Mouse (Mus musculus) limb, embryonic 11.5 days (tissue): ENCODE results near the gene Dusp9. TPM values are rescaled to one million over a fixed set of nuclear protein-coding genes. Genes with fewer than 3 reads are reported as not detected.

ENCODE experiments used
- polyA plus RNA-seq: library from polyadenylated mRNA; unstranded; fragments of >200 nt; fragmentation: Nextera tagmentation; extraction: Ambion mirVana; gene quantifications from 2 replicates; pipeline ENCODE4 v1.2.1, GENCODE M21; 2014

Dusp9 gene
- polyA plus RNA-seq, 1 experiment from 2014 or later, result 28.4 TPM

Other genes starting within 250 kb of the Dusp9 start
- gene Gm18336, start 240.7 kb upstream of the Dusp9 start, polyA plus RNA-seq, result not detected in 2 replicates
- gene Zfp92, start 228.3 kb upstream of the Dusp9 start, polyA plus RNA-seq, result 0.19 and 0.27 TPM in 2 replicates
- not detected in 2 replicates for gene Trex2, start 204.1 kb upstream of the Dusp9 start, polyA plus RNA-seq
- 95.0 and 99.5 TPM in 2 replicates for gene Haus7, start 180.4 kb upstream of the Dusp9 start, polyA plus RNA-seq
- gene Bgn, start 155.8 kb upstream of the Dusp9 start, polyA plus RNA-seq, result 22.0 and 23.1 TPM in 2 replicates
- 0.04 and 0.11 TPM in 2 replicates for gene Atp2b3, start 136.3 kb upstream of the Dusp9 start, polyA plus RNA-seq
- 12.3 and 13.1 TPM in 2 replicates for gene Pnck, start 20.7 kb downstream of the Dusp9 start, polyA plus RNA-seq
- gene Slc6a8, start 33.7 kb downstream of the Dusp9 start, polyA plus RNA-seq, result 7.7 and 8.3 TPM in 2 replicates
- 162 and 164 TPM in 2 replicates for gene Bcap31, start 76.8 kb downstream of the Dusp9 start, polyA plus RNA-seq
- 8.5 and 10.0 TPM in 2 replicates for gene Abcd1, start 77.2 kb downstream of the Dusp9 start, polyA plus RNA-seq
- gene Plxnb3, start 117.7 kb downstream of the Dusp9 start, polyA plus RNA-seq, result 0.17 TPM in 1 of 2 replicates, not detected in the other
- gene Srpk3, start 135.0 kb downstream of the Dusp9 start, polyA plus RNA-seq, result 2.5 and 3.3 TPM in 2 replicates
- 185 and 186 TPM in 2 replicates for gene Idh3g, start 147.5 kb downstream of the Dusp9 start, polyA plus RNA-seq
- 122 and 124 TPM in 2 replicates for gene Ssr4, start 147.6 kb downstream of the Dusp9 start, polyA plus RNA-seq
- gene Pdzd4, start 185.6 kb downstream of the Dusp9 start, polyA plus RNA-seq, result 0.73 and 1.1 TPM in 2 replicates